Mouse (Mus musculus) retina, postnatal 7 days (tissue): ENCODE measurements around the gene Lacc1.

Experiments
- DNase-seq: peaks from one replicate; pipeline ENCODE4 v3.0.0-alpha.2; 2012; ENCODE audit warnings: low read depth, low spot score

The Lacc1 gene

GRCm38 (mm10) chr14:76979569-76979968, 57.1 kb downstream of the Lacc1 start:
- DNase-seq: no peak
